In the genomic region with DNA sequence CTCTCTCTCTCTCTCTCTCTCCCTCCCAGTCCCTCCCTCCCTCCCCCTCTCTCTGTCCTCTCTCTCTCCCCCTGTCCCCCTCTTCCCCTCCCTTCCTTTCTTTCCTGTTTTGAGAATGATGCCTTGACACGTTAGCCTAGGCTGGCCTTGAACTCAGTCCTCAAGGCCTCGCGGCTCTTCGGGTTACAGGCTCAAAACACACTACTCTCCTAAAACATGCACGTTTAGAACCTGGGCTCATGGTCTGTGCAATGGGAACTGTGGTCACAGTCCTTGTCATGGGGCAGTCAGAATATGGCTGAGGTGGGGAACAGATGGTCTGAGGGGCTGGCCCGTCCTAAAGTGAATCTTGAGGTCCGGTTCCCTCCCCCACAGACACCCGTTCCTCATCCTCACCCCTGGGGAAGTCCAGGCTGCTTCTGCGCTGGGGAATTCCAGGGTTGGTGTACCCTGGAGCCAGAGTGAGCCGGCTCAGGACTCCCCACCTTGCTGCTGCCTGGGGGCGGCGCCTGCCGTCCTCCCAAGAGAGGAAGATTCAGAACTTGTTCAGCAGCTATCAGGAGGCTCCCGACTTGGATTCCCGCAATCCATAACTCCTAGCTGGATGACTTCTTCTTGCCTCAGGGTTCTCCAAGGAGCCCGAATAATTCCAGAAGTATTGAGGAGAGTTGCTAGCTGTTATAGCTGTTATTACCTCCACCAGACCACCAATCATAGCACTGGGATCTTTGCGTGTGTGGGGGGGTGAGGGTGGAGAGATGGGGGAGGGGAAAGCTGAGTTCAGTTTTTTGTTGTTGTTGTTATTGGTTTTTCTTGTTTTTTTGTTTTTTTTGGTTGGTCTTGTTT, we compare ENCODE assay signal across 8 mouse cellular contexts. TPM values are rescaled to one million over a fixed set of nuclear protein-coding genes. Genes with fewer than 3 reads are reported as not detected.
DNase-seq lines count a peak whose midpoint lies in the region; ATAC-seq and TF ChIP-seq lines count a peak whose summit lies in the region.

No protein-coding gene starts in this region.

- no peaks in the 10 kb centered on the region for H3K4me1 ChIP-seq in kidney, adult 2 months (ENCODE audit: control insufficient read depth, insufficient read depth, low read length)
- H3K4me1 ChIP-seq in heart, embryonic 15.5 days (replicated peaks) = peaks cover 31% of the 10 kb centered on the region
- H3K4me1 ChIP-seq in liver, embryonic 11.5 days (replicated peaks; ENCODE audit: control insufficient read depth, insufficient read depth, low read length) = peaks cover 30% of the 10 kb centered on the region

- TF ChIP-seq CTCF in kidney, adult 2 months (conservative IDR thresholded peaks at IDR 0.05; ENCODE audit: insufficient read depth, insufficient read length, low read depth, low read length) = no peak

- H3K4me3 ChIP-seq in kidney, adult 2 months (ENCODE audit: insufficient read depth, low read depth, low read length) = peak overlapping the region; percentile 45
- peak overlapping the region; percentile 53 for H3K4me3 ChIP-seq in heart, embryonic 15.5 days
- peak overlapping the region; percentile 54 for H3K4me3 ChIP-seq in liver, embryonic 11.5 days (ENCODE audit: low read depth, low read length)

- ATAC-seq in heart, embryonic 15.5 days (replicated peaks; ENCODE audit: insufficient number of reproducible peaks, insufficient read depth, low FRiP score, low read depth) = no peak
- no peak for ATAC-seq in liver, embryonic 11.5 days (replicated peaks; ENCODE audit: low FRiP score)
- ATAC-seq in megakaryocyte progenitor cell, adult 5-6 weeks (replicated peaks; ENCODE audit: poor library complexity) = no peak

- no peaks in the 10 kb centered on the region for H3K36me3 ChIP-seq in kidney, adult 2 months (ENCODE audit: control insufficient read depth, insufficient read depth, low read length)
- H3K36me3 ChIP-seq in heart, embryonic 15.5 days = no peaks in the 10 kb centered on the region
- no peaks in the 10 kb centered on the region for H3K36me3 ChIP-seq in liver, embryonic 11.5 days (ENCODE audit: control insufficient read depth, insufficient read depth, low read length)

- no peak for TF ChIP-seq POLR2A in kidney, adult 2 months (IDR thresholded peaks at IDR 0.05; ENCODE audit: low read depth, low read length)

- H3K9me3 ChIP-seq in heart, embryonic 15.5 days (replicated peaks) = no peaks in the 10 kb centered on the region
- H3K9me3 ChIP-seq in liver, embryonic 11.5 days (ENCODE audit: control insufficient read depth, low read length) = no peaks in the 10 kb centered on the region

- WGBS in kidney, adult 2 months = 8% methylated on average over 17 of the region's 17 CpGs
- 3% methylated on average over 17 of the region's 17 CpGs for WGBS in heart, embryonic 15.5 days
- WGBS in liver, embryonic 11.5 days = 4% methylated on average over 17 of the region's 17 CpGs

- no peak for DNase-seq in kidney, adult 2 months
- no peak for DNase-seq in kidney, adult 18-20 months
- peak; percentile 56 for DNase-seq in ES-CJ7 (ENCODE audit: low read depth, low spot score)
- no peak for DNase-seq in liver, embryonic 11.5 days (ENCODE audit: low spot score)
- no peak for DNase-seq in right cerebral cortex, postnatal 4 days
- DNase-seq in urinary bladder, postnatal 14 days (ENCODE audit: low spot score) = no peak

- H3K27me3 ChIP-seq in kidney, adult 2 months (replicated peaks; ENCODE audit: control insufficient read depth, insufficient read depth, low read length) = no peaks in the 10 kb centered on the region
- H3K27me3 ChIP-seq in heart, embryonic 15.5 days = peaks cover 39% of the 10 kb centered on the region
- peaks cover 17% of the 10 kb centered on the region; the same call in 1 of the 2 replicates for H3K27me3 ChIP-seq in liver, embryonic 11.5 days (replicated peaks; ENCODE audit: control insufficient read depth, insufficient read depth, low read length)

- H3K9ac ChIP-seq in heart, embryonic 15.5 days = peak overlapping the region; percentile 47; the same call in 1 of the 2 replicates
- 0 out of 2 replicates have a peak overlapping the region, but pooled peaks have one; percentile 0 for H3K9ac ChIP-seq in liver, embryonic 11.5 days (ENCODE audit: low read depth, low read length)

- no peak overlapping the region for H3K27ac ChIP-seq in kidney, adult 2 months (ENCODE audit: insufficient read depth, low read depth, low read length)
- H3K27ac ChIP-seq in heart, embryonic 15.5 days = no peak overlapping the region
- no peak overlapping the region for H3K27ac ChIP-seq in liver, embryonic 11.5 days (ENCODE audit: low read depth, low read length)

- H3K4me2 ChIP-seq in heart, embryonic 15.5 days = peak overlapping the region; percentile 81
- peak overlapping the region; percentile 85 for H3K4me2 ChIP-seq in liver, embryonic 11.5 days

RNA-seq across cellular contexts. Expression of a gene that starts 0.8 kb away (rescaled TPM):
- polyA plus RNA-seq in kidney, adult 2 months (2012; rRNA removed) = 23.4 and 25.9 TPM in 2 replicates
- polyA plus RNA-seq in heart, embryonic 15.5 days (2015; fragmentation: Nextera tagmentation; extraction: Ambion mirVana) = 13.2 and 24.9 TPM in 2 replicates
- polyA plus RNA-seq in liver, embryonic 11.5 days (2014; fragmentation: Nextera tagmentation; extraction: Ambion mirVana) = 12.2 and 13.0 TPM in 2 replicates
- total RNA-seq in megakaryocyte progenitor cell, adult 5-6 weeks (2015) = 5.3 and 6.9 TPM in 2 replicates
- total RNA-seq in megakaryocyte progenitor cell, adult 5-6 weeks (2017) = 9.2 and 9.8 TPM in 2 replicates

RNA-seq across cellular contexts. Expression of a gene that starts 12.6 kb away (rescaled TPM):
- polyA plus RNA-seq in kidney, adult 2 months (2012; rRNA removed) = 1.2 and 1.4 TPM in 2 replicates
- polyA plus RNA-seq in heart, embryonic 15.5 days (2015; fragmentation: Nextera tagmentation; extraction: Ambion mirVana) = 1.9 and 2.8 TPM in 2 replicates
- 146 and 147 TPM in 2 replicates for polyA plus RNA-seq in liver, embryonic 11.5 days (2014; fragmentation: Nextera tagmentation; extraction: Ambion mirVana)
- 4.5 and 7.8 TPM in 2 replicates for total RNA-seq in megakaryocyte progenitor cell, adult 5-6 weeks (2015)
- total RNA-seq in megakaryocyte progenitor cell, adult 5-6 weeks (2017) = 3.7 and 4.0 TPM in 2 replicates

RNA-seq across cellular contexts. Expression of a gene that starts 14.0 kb away (rescaled TPM):
- polyA plus RNA-seq in kidney, adult 2 months (2012; rRNA removed) = 175 and 213 TPM in 2 replicates
- 136 and 147 TPM in 2 replicates for polyA plus RNA-seq in heart, embryonic 15.5 days (2015; fragmentation: Nextera tagmentation; extraction: Ambion mirVana)
- 138 and 145 TPM in 2 replicates for polyA plus RNA-seq in liver, embryonic 11.5 days (2014; fragmentation: Nextera tagmentation; extraction: Ambion mirVana)
- 42.0 and 48.1 TPM in 2 replicates for total RNA-seq in megakaryocyte progenitor cell, adult 5-6 weeks (2015)
- total RNA-seq in megakaryocyte progenitor cell, adult 5-6 weeks (2017) = 44.1 and 50.7 TPM in 2 replicates

RNA-seq across cellular contexts. Expression of a gene that starts 15.3 kb away (rescaled TPM):
- polyA plus RNA-seq in kidney, adult 2 months (2012; rRNA removed) = 0.34 and 0.49 TPM in 2 replicates
- polyA plus RNA-seq in heart, embryonic 15.5 days (2015; fragmentation: Nextera tagmentation; extraction: Ambion mirVana) = 0.04 and 0.13 TPM in 2 replicates
- 0.37 and 0.44 TPM in 2 replicates for polyA plus RNA-seq in liver, embryonic 11.5 days (2014; fragmentation: Nextera tagmentation; extraction: Ambion mirVana)
- not detected in 2 replicates for total RNA-seq in megakaryocyte progenitor cell, adult 5-6 weeks (2015)
- total RNA-seq in megakaryocyte progenitor cell, adult 5-6 weeks (2017) = 0.21 and 0.24 TPM in 2 replicates

RNA-seq across cellular contexts. Expression of a gene that starts 40.0 kb away (rescaled TPM):
- 3.5 and 4.0 TPM in 2 replicates for polyA plus RNA-seq in kidney, adult 2 months (2012; rRNA removed)
- 16.9 and 26.6 TPM in 2 replicates for polyA plus RNA-seq in heart, embryonic 15.5 days (2015; fragmentation: Nextera tagmentation; extraction: Ambion mirVana)
- polyA plus RNA-seq in liver, embryonic 11.5 days (2014; fragmentation: Nextera tagmentation; extraction: Ambion mirVana) = 15.2 and 16.8 TPM in 2 replicates
- 4.7 and 5.2 TPM in 2 replicates for total RNA-seq in megakaryocyte progenitor cell, adult 5-6 weeks (2015)
- 1.8 and 2.5 TPM in 2 replicates for total RNA-seq in megakaryocyte progenitor cell, adult 5-6 weeks (2017)

Comparison
In these comparisons a context has a peak if more than half of its experiments do, and no peak if none do; other contexts are left out.
1. RNA of a gene that starts 12.6 kb away (polyA plus RNA-seq): 146 to 147 TPM in liver, embryonic 11.5 days; 1.9 to 2.8 TPM in heart, embryonic 15.5 days and 1.2 to 1.4 TPM in kidney, adult 2 months; every median in the first group is over 10 times any median in the second.
2. Peak in every context shown above with its lines, with median percentiles within 50 percentile points of each other: H3K4me3 ChIP-seq.